Mouse (Mus musculus): Measurements from ENCODE around the gene A830031A19Rik. TPM values are rescaled to one million over a fixed set of nuclear protein-coding genes. Genes with fewer than 3 reads are reported as not detected.
A peak's percentile ranks its signal among the peaks of the same experiment; 100 is the strongest.

Gene A830031A19Rik
- total RNA-seq (2021): 1 to 10 TPM; 1.0 to 1.5 TPM
- long read RNA-seq, partial matches to known transcripts: 0 of 4 reads
- long read RNA-seq, other reads (novel, unspliced or antisense): 4 of 4 reads

DNA sequence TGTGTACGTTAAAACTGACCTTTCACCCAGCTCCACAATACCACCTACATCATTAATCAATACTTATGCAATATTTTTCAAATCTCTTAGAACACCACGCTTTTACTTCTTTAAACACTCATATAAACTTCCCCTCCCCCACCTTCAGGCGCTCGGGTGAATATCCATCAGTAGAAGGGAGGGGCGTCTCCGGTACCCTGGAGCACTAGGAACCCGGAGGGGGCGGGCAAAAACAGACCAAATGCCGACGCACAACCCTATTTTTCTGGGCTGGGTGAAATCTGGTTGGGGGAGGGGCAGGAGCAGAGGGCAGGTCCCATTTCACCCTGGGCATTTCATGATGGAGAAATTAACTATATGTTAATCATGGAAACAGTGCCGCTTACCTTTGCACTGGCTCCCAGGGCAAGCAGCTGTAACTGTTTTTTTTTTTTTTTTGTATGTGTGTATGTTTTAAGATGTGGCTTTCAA, at the start of gene A830031A19Rik:
Gene A830031A19Rik (minus strand): TSS at position 421 of the 471 bp plus-strand sequence.
- DNase-seq (ENCODE audit: low spot score in 2 of 2): peak in 1 of 2 experiments; percentile 69

DNA sequence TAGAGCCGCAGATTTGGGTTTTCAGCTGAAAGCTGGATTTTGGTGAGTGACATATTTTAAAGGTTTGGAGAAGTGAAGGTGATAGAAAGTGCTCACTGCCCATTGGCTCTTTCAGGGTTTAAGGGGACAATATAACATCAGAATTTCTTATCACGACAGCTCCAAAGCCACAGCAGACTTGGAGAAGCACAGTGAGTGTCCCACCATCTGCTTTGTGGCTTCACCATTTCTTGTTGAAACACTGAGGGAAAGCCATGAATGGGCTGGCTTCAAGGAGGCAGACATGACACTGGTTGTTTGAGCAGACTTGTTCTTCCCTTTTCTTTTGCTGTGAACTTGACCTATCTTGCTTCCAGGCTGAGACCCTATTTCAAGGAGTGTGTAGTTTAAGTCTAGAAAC, 49.1 kb upstream of the A830031A19Rik start:
- no peak for DNase-seq (ENCODE audit: low spot score in 2 of 2)

DNA sequence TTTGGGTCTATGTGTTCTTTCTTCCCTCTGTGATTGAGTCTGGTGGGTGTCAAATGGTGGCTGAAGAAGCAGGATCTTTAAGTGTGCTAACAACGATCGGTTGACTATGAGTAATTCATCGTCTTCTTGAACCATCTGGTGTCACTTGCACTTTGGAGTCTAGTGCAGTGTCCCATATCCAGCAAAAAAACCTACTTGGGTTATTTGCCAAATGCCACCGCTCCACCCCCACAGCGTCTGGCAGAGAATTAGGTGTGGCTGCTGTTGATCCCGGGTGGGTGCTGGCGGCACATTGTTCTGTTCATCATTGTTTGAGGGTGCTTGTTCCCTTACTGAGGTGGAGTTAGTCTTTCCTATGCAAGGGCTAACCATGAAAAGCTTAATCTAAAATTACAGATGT, 48.0 kb upstream of the A830031A19Rik start:
- peak; percentile 55 to 85 for DNase-seq (ENCODE audit: low spot score in 2 of 2)

DNA sequence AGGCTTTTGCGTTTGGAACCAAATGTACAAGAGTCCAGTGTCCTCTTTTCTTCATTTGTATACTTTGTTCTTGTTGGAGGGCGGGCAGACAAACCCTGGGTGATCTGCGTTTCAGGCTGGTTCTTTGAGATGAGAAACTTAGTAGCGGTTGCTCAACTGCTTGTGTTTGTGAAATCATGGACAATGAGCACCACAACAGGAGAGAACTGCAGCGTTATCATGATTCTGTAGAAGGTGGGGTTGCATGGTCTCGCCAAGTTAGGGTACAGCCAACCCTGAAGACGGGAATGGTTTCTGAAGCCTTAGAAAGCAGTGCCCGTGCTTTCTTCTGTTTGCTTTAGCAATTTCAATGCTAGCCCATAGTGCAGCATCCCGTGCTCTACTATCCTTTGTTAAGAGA, 46.3 kb upstream of the A830031A19Rik start:
- no peak for DNase-seq (ENCODE audit: low spot score in 2 of 2)

DNA sequence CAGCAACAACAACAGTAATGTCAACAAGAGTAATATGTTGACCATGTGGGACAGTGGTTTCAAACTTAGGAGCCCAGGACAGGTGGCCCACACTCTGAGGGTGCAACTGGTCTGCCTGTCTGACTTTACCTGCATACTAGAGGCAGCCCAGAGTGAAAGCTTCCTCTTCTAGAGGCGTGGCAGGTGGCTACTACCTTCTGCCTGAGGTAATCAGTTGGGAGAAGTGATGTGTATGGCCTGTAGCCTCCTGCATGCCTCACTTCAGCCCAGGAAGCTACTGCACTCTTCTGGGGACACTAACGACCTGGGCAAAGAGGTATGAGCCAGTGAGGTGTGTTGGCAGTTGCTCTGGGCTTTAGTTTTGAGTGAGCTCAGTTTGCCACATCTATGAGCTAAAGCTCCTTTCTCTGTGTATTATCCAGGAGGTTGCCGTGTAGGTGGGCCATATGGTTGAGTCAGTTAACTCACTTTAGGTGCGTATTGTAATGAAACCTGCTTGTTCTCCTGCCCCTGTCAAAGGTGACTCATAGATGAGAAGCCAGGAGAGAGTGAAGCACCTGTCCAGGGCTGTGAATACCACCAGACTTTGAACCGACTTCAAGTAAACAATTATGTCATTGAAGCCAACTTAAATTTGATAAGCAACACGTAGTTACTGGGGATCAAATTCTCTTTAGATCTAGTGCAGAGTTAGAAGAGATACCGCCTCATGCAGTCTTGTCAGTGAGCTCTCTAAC, 41.9 kb upstream of the A830031A19Rik start:
- no peak for DNase-seq (ENCODE audit: low spot score in 2 of 2)

DNA sequence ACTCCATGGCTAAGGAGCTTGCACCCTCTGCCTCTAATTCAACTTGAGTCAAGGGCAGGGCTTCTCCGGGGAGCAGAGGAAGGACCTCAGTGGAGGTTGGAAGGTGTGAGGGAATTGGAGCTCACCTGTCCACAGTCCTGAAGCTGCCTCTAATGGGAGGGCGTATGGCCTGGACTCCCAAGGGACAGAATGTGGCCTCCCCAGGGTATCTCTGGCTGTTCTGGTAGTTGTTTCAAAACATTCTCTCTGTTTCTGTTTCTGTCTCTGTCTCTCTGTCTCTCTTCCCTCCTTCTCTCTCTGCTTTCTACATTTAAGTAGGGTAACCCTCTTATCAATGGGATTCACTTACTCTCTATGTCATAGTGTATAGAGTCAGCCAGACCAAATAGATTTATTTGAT, 41.2 kb upstream of the A830031A19Rik start:
- DNase-seq (ENCODE audit: low spot score in 2 of 2): no peak

DNA sequence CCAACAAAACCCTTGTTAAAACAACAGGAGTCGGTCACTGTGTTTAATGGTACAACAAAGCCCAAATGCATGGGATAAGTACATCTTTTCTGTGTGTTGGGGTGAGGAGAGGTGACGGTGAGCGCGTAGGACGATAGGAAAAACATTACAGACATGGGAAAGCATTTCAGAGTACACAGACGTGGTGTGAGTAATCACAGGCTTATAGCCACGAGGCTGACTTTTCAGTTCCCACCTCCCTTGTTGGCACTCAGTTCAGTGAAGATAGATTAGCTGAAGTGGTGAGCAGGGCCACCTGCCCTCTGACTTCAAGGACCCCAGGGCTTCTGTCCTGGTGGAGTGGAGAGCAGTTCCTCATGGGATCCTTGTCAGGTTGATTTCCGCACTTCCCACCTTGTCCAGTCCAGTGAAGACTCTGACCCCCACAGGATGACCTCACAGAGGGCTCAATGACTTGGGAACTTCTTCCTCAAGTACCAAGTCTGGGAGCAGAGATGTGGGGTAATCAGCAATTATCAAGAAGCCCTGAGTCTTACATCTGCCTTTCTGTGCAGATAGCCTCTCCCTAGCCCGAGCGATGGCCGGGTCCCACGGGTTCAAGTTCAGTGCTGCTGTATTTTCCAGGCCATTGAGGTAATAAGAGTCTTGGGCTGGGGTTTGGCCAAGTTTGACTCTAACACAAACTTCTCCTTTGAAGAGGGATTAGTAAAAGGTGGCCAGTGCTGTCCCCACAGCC, 40.3 kb upstream of the A830031A19Rik start:
- DNase-seq (ENCODE audit: low spot score in 2 of 2): no peak

DNA sequence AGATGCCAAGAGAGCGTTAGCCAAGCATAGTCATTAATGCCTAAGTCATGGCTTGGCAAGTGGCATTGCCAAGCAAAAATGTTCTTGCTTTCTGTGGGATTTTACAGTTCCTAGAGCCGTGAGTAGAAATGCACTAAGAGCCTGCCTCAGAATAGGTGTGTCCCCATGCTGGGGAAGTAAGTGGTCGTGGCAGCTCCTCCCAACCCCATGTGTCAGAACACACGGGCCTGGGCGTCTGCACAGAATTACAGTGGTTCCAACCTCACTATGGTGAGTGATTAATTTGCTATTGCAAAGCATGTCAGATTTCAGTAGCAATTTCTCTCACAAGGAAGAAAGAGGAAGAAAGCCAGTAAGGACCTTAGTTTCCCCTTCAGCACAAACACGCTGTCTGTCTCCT, 36.9 kb upstream of the A830031A19Rik start:
- DNase-seq (ENCODE audit: low spot score in 2 of 2): no peak

DNA sequence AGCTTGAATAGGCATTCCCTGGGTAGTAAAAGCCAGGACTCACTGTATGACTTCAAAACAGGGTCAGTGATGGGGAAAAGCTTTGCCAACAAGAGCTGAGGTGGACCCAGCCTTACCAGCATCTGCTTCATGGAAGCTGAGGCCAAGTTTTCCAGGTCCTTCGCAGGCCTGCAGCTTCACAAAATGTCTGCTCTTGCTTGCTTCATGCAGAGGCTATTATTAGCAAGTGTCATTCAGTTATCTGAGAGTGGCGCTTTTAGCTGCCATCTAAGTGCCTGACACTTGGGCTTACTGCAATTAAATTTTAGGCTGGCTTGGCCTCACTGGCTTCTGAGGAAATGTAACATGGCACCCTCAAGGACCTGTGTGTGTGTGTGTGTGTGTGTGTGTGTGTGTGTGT, 35.3 kb upstream of the A830031A19Rik start:
- DNase-seq (ENCODE audit: low spot score in 2 of 2): no peak

DNA sequence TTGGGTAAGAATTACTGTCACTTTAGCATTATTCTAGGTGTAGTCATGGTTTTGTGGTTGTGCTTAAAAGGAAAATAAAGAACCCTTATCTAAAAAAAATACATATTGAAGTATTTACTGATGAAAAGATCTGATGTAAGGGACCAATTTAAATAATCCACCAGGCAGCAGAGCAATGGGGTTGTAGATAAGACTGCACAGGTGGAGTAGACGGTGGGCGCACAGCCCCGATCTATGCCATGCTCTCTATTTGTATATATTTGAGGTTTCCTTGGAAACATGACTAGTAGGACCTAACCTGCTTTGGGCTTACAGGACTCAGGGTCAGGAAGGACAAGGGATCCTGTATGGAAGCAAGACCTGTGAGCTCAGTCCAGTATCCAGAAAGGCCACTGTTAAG, 34.5 kb upstream of the A830031A19Rik start:
- no peak for DNase-seq (ENCODE audit: low spot score in 2 of 2)

DNA sequence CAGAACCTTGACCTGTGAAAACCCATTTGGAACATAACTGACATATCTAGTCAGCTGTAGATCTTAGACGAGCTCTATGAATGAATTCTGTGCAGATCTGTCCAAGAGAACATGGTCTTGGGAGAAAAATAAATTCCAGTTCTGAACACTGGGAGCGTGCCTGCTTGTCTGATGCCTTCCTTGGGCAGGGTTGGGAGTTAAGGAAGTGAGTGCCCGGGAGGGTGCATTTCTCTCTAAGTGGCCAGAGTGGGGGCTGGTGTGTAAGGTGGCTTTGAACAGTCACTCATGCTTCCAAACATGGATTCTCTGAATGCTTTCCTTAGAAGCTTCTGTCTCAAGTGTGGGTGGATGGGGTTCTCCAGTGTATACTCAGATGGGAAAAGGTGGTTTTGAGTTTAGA, 34.1 kb upstream of the A830031A19Rik start:
- no peak for DNase-seq (ENCODE audit: low spot score in 2 of 2)

DNA sequence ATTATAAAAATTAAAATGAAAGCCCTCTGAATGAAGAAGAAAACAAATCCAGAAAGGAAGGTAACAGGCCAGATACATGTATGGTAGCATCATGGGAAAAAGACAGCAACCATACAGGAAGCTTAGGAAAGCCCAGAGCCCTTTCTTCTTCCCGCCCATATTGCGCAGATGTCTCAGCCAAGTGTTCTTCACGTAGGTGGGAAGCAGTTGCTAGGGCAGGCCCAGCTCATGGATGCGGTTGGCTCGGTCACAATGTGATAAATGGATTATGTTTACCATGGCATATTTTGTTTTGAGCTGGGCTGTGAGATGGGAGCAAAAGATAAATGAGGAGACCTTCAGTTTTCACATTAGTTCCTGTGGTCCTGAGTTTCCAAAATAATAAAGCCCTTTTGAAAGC, 32.6 kb upstream of the A830031A19Rik start:
- DNase-seq (ENCODE audit: low spot score in 2 of 2): peak in 1 of 2 experiments; percentile 78

DNA sequence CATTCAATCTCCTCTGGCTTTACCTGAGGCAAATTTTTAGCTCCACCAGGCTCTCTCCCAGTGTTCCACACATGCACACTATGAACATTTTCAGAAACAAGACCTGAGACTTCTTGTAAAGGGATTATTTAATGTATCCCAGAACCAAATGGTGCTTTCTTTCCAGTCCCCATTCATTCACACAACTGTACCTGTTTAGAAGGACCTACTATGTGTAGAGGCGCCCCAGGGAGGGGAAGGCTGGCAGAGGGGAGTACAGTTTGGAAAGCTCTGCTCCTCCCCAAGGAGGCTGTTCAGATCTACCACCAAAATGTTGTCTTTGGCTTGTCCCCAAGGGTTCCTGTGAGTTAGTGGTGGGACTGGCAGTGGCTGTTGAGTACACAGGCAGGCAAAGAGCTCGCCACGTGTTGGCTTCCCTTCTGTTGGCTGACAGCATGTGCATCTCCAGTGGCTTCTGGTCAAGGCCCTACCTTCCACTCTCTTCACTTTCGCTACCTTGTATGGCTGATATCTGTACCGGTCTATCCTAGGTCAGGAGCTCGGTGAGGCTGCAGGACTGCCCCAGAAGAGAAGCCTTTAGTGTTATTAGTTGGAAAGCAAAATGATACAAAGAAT, 28.4 kb upstream of the A830031A19Rik start:
- DNase-seq (ENCODE audit: low spot score in 2 of 2): no peak

DNA sequence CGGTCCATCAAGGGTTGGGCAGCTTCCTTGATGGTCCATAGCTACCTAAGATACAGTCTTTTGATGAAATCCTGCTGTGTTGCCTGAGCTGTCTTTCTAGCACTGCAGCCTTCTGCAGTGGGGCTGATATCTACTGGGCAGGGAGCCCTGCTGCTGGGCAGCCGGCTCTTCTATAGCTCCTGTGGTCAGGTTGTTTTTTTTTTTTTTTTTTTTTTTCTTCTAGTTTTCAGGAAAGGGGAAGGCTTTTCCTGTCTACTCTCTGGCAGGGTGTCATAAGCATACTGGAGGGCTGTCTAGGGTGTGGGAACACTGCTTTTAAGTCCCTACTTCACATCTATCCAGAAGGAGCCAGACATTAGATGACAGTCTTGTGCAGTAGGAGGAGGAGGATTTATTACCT, 27.5 kb upstream of the A830031A19Rik start:
- no peak for DNase-seq (ENCODE audit: low spot score in 2 of 2)

DNA sequence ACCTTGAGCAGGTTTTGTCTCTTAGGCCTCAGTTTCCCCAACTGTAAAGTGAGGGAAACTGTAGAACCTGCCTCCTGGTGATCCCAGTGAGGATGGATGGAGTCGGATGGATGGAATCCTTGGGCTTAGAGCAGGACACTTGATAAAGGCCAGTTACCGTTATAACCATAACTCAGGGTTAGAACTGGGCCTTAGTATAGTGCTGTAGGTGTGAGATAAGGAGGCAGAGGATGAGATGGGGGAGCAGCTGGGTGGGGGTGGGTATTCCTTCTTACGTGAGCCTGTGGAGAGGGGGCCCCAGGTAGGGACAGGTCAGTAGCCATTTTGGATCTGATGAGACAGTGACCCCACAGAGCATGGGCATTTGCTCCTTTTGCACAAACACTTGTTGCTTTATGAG, 26.8 kb upstream of the A830031A19Rik start:
- DNase-seq (ENCODE audit: low spot score in 2 of 2): no peak

DNA sequence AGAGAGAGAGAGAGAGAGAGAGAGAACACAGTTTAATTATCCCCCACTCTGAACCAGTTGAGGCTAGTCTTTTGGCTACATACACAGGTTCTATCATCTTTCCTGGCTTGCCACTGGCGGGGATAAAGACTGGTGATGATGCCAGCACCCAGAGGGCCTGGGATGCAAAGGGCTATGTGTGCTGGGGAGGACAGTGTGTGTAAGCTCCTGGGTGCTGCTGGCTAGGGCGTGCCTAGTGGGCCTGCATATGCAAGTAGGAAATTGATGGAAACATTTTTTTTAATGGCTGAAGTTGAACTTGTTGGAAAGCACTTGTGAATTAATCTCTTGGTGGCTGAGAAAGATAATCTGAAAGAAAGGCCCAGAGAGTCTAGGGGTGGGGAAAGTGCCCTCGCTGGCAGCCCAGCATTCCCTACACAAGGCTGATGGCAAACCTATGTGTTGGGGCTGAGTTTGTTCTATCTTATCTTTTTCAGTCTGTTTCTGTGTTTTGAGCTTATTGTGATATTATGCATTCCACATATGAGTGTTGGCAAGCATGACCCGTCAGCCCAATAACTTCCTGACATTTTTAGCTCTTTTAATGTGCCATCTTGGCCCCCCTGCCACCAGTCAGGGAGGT, 25.7 kb upstream of the A830031A19Rik start:
- DNase-seq (ENCODE audit: low spot score in 2 of 2): no peak

DNA sequence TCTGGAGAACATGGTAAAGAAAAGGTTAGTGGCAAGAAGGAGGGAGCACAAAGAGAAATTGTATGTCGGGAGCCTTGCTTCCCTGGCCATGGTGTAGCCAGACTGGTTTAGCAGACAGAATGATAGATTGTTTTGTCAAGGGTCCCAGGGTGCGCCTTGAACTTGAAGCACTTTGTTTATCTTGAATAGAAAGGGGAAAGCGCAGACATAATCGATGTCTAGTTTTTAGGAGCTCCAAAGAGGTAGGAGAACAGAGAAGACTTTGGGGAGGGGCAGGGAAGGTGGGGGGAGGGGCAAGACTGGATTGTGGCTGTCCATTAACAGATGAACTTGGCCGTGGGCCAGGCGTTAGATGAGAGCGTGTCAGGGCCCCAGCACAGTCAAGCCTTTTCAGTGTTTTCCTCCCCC, 25.0 kb upstream of the A830031A19Rik start:
- DNase-seq (ENCODE audit: low spot score in 2 of 2): no peak

DNA sequence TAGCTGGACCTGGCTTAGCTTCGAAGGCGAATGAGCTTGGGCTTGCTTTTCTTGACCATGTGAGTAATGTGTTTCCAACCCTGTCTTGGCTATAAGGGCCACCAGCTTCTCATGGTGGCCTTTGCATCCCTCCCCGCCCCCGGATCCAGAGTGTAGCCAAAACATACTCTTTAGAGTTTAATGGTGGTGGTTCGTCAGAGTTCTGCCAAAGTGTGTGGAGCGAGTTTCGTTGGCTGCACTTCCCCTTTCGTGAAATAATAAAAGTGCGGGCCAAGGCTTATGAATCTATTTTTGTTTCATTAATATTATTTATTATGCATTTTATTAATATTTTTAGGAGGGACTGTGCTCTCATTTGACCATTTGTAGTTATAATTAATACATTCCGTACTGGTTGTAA, 24.4 kb upstream of the A830031A19Rik start:
- DNase-seq (ENCODE audit: low spot score in 2 of 2): no peak

DNA sequence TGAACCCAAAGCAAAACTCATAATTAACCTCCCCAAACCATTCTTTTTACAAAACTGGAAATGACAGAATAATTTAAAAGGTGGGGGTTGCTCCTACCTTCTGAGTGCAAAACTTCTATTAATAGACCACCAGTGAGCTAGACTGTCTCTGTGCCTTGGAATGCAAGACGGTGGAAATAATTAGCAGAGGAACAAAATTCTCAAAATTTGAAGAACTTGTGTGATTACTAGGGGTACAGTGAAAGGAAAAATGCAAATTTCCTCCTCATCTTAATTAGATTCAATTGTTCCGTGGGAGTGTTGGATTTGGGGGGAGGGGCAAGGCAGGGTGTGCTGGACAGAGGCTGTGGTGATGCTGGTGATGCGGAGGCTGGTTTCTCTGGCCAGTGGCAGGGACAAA, 23.8 kb upstream of the A830031A19Rik start:
- DNase-seq (ENCODE audit: low spot score in 2 of 2): no peak

DNA sequence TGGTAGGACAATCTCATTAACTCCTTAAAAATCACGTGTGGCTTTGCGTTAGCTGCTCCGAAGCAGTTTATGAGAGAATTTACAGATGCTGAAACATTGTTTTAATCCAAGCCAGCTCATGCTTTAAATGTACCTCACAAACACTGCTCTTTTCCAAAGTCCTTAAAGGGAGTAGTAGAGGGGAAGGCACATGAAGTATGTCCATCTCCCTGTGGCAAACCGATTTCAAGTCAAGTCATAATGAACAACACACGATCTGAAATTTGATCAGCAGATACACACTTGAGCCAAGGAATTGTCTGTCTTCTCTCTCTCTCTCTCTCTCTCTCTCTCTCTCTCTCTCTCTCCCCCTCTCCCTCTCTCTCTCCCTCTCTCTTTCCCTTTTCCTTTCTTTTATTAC, 23.2 kb upstream of the A830031A19Rik start:
- DNase-seq (ENCODE audit: low spot score in 2 of 2): no peak

DNA sequence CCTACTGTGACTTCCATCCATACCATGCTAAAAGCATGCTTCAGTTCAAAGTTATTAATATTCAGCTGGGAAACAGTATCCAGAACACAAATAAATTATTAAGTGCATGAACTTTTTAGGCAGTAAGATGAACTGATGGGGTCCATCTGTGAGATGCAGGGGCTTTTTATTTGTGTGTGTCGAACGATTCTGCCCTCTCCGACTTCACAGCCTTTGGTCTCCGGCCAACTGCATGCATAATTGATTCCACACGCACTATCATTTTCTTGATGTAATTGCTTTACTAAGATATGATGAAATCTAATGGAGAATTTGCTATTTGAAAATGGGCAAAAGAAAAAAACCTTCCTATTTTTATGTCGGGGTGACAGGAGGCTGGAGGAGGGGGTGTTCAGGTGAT, 22.2 kb upstream of the A830031A19Rik start:
- DNase-seq (ENCODE audit: low spot score in 2 of 2): no peak

DNA sequence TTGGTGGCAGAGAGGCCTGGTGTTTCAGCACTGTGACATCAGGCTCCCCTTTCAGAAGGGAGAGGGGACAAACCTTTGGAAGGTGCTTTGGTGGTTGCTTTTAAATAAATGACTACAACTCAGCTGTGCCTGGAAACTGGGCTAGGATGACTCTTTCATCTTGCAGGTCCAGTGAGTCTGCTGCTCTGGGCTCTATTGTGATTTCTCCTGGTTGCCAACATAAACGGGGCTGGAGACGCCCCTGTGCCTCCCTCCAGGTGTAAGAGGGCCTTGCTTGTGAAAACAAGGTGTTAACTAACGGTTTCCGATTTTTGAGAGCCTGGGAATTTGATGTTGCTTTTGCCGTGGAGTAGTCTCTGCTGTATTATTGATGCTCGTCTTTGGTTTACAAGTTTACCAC, 21.6 kb upstream of the A830031A19Rik start:
- no peak for DNase-seq (ENCODE audit: low spot score in 2 of 2)

All from layer of hippocampus, adult 18-20 months (tissue).